Mouse (Mus musculus) G1E-ER4 (cell line): ENCODE results near the gene Cox17. TPM values are rescaled to one million over a fixed set of nuclear protein-coding genes. Genes with fewer than 3 reads are reported as not detected.
A peak's percentile ranks its signal among the peaks of the same experiment; 100 is the strongest.

Experiments used
- GATA1 ChIP-seq: IDR thresholded peaks from one replicate; pipeline ENCODE4 v1.8.0; 2012; ENCODE audit warnings: low read length, inconsistent platforms
- polyA plus RNA-seq: library from polyadenylated mRNA; stranded (reverse); fragments of >175 nt; gene quantifications from 2 replicates; pipeline ENCODE4 v1.2.3, GENCODE M21; 2012

The Cox17 gene
- polyA plus RNA-seq, 1 experiment = 514 TPM

DNA sequence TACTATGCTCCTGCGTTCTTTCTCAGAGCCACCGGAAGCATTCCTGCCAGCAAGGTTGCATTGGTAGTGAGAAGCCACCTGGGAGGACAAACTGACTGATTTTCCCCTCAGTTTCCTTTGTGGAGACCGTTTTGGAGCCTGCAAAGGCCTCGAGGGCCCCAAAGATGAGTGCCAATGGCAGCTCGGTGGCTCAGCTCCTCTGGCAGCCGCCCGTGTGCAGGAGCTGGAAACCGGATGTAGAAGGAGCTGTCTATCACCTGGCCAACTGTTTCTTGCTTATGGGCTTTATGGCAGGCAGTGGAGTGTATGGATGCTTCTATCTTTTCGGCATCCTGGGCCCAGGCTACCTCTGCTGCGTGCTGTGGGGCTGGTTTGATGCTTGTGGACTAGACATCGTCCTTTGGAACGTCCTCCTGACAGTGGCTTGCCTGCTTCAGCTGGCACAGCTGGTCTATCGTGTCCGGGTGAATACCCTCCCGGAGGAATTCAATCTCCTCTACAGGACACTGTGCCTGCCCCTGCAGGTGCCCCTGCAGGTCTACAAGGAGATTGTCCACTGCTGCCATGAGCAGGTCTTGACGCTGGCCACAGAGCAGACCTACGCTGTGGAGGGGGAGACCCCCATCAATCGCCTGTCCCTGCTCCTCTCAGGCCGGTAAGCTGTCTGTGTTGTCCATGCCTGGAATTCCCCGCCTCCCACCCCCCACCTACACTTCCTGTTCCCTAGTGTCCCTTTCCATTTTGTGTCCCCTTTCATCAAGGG lies 15.9 kb downstream of the Cox17 start:
- TF ChIP-seq GATA1 = no peak

DNA sequence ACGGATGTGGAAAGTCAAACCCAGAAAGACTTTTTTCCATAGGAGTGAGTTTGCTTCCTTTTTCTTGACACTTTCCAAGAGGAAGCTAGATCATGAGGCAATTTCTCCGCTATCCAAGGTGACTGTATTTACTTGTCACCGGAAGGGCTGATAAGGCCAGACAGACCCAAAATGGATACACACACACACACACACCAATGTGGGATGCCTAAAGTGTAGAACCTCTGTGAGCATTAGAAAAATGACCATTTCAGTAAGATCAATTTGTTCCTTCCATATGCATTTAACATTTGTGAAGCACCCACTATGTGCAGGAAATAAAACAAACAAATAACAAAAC lies 16.4 kb downstream of the Cox17 start:
- no peak for TF ChIP-seq GATA1

DNA sequence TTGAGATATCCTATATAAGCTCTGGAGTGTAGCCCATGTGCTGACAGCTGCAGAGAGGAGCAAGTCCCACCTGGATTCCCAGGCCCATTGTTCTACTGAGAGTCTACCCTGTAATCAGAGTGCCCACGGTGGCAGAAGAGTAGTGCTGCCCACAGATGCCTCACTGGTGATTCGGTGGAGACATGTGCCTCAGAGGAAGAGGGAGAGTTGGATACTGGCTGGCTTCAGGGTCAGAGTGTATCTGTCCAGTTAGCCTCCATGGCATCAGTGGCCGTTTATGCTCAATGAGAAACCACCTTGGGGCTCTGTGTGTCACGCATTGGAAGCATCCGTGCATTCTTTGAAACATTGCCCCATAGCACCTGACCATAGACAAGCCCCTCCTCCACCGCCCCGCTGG lies 16.9 kb downstream of the Cox17 start:
- no peak for TF ChIP-seq GATA1

DNA sequence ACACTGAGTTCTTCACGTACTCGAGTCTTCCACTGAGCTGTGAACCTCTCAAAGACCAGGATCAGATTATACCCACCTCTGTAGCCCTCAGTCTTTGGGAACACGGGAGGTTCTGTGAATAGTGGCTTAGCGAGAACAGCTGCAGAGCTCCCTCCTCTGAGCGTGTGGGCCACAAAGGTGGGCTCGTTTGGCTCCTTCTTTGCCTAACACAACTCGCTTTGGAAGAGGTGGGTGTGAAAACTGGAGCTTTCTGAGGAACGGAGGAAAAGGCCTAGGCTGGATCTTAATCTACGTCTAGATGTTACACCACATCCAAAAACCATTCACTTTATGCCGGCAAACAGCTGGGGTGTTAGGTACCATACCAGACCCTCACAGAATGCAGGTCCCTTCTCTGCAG lies 18.6 kb downstream of the Cox17 start:
- TF ChIP-seq GATA1 = no peak

DNA sequence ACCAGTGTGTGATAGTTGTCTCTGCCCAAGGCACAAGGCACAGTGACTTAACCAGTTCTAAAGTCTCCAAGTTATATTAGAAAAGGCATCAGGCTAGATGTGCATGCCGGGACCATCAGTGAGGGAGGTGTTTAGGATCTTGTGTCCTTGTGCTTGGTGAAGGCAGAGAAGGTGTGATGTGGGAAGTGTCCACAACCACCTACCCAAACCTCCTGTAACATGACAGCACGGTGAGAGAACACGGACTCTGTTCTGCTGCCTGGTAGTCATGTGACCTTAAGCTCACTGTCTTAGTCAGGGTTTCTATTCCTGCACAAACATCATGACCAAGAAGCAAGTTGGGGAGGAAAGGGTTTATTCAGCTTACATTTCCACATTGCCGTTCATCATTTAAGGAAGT lies 19.4 kb downstream of the Cox17 start:
- TF ChIP-seq GATA1 = no peak

DNA sequence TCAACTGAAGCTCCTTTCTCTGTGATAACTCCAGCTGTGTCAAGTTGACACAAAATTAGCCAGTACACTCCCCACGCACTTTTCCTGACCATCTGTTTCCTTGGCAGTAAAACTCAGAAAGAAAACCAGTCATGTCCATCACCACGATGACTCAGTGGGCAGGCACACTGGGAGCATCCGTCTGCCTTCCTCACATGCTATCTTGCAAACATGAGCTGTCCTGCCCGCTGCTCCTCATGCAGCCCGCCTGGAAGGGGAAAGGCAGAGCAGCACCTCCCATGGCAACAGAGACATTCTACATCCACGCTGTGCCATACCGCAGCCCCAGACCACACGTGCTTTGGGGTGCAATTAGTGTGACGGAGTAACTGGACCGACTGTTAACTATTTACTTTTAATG lies 21.5 kb downstream of the Cox17 start:
- TF ChIP-seq GATA1 = no peak

DNA sequence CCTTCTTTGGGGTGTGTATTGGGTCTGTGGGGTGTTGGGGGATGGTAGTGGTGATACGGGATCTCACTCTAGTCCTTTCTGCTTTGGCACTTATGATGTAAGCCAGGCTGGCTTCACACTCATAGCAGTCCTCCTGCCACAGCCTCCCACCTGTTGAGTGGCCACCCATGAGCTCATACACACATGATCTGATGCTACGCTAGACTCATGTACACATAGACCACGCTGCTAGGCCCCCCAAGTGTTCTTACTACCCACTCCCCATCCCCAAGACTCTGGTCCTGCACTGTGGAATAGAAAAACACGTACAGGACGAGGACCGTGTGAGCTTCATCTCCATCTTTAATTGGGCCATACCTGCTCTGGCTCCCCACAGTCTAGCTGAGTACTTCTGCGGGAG lies 22.2 kb downstream of the Cox17 start:
- TF ChIP-seq GATA1 = no peak

DNA sequence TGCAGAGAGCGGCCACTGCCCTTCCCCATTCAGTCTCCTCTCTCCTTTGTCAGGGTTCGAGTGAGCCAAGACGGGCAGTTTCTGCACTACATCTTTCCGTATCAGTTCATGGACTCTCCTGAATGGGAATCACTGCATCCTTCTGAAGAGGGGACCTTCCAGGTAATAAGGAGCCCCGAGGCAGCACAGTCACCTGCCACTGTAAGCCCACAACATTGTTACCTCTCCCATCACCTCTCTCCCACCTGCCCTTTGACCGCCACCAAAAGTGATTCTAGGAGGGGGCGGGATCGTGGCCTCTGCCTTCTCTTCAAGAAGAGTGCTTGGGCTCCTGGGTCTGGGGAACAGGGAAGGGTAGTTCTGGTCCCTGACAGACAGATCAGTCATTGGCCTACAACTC lies 22.6 kb downstream of the Cox17 start:
- no peak for TF ChIP-seq GATA1

DNA sequence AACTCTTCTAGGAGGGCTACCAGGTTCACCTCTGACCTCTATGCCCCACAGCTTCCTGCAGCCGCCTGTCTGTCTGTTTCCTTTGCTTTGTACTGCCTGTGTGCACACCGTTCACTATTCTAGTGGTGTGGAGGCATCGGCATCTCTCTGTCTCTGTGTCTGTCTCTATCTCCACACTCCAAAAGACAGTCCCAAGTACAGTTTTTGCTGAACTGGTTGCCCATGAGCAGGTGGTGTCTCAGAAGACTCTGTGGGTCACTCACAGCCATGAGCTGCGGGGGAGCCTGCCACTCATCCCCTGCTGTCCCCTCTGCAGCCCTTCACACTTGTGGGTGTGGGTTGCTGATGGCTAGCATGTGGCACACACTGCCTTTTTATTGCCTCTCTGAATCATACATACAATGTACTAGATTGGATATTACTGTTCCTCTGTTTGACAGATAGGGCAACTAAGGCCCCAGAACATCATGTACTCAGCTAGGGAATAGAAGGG lies 23.2 kb downstream of the Cox17 start:
- no peak for TF ChIP-seq GATA1

DNA sequence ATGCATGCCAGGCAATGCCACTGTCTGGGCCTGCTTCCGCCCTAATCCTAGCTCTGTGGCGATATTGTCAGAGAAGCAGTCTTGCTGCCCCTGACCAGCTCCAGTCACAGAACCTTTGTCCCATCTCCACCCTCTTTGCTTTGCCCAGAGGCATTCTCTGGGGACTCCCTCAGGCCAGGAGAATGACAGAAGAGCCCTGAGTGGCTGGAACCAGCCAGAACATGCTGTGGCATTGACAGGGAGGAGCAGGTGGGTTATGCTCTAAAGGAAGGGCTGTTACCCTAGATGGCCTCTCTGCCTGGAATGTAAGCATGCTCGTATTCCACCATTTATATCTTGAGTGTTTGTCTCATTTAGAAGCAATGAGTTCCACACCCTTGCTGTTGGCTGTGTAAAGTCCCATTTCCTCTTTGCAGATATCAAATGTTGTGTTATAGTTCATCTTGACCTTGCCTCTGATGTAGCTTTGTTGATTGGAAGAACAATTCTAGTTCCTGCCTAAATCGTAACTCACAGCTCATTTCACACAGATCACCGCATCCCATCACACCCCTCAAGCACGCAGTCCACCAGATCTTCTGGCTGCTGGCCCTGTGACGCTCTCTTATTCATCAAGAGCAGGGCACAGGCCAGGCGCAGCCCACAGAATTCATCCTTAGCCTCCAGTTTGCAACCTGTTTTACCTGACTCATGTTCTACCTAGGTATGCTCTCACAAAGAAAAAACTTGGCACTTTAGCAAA lies 24.0 kb downstream of the Cox17 start:
- no peak for TF ChIP-seq GATA1

DNA sequence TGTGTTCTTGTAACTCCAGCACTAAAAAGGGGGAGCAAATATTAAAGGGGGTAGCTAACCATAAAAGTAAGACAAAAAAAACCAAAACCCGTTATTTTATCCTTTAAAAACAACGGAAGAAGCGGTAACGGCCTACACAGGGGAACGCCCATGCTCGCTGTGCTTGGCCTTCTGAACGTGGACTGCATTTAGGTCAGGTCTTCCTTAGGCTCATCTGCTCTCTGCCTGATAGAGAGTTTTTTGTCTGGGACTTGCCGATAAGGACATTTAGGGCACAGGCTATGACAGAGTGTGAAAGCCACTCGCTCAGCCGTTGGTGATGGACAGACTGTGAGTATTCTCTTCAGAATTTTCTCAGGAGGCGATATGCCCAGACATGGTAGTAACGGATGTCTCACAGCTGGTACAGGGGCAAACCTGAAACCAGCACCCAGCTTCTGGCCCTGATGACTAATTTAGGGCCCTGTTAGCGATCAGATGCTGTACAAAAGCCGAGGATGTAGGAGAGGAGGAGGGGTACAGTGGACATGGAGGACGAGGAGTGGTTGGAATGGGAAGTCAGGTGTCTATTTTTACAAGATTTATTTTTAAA lies 25.0 kb downstream of the Cox17 start:
- peak; percentile 85 for TF ChIP-seq GATA1

DNA sequence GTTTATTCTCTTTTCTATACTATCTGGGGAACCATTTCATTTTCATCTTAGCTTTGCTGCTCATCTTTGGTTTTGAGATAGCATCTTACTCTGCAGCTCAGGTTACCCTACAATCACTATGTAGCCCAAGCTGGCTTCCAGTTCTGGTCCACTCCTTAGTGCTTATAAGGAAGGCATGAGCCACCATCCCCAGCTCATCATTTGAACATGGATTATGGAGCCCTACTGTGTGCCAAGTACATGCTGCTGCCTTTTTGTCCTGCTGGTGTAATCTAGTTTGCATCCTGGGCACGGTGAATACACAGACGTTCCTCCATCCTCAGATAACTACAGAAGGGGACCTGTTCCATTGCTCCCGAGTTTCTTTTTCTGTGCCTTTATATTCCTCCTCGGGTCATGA lies 26.1 kb downstream of the Cox17 start:
- no peak for TF ChIP-seq GATA1

DNA sequence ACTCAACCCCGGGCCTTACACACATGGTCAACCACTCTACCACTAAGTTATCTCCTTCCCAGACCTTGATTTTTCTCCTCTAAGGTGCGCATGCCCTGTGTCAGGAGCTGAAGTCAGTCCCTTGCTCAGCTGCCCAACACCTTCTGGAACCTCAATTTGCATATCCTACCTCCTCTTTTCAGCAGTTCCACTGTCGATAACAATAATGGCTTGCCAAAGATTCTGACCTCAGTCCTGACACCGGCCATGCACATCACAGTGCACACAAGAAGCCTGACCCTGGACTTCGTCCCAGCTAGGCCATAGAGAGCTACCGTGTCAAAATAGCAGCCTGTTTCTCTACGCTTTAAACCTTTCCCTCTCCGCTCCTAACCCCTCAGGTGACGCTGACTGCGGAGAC lies 26.6 kb downstream of the Cox17 start:
- no peak for TF ChIP-seq GATA1

DNA sequence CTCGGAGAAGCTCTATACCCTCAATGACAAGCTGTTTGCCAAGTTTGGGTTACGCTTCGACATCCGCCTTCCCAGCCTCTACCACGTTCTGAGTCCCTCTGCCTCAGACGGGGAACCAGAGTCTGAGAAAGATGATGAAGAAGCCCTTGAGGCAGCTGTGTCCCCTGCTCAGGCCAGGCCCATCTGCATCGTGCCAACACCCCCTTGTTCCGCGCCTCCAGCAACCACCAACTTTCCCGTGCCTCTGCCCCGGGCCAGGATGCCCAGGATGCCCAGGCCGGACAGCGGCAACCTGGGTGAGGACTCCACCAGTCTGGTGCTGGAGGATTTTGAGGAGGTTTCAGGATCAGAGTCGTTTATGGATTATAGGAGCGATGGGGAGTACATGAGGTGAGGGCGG lies 27.1 kb downstream of the Cox17 start:
- TF ChIP-seq GATA1 = no peak

DNA sequence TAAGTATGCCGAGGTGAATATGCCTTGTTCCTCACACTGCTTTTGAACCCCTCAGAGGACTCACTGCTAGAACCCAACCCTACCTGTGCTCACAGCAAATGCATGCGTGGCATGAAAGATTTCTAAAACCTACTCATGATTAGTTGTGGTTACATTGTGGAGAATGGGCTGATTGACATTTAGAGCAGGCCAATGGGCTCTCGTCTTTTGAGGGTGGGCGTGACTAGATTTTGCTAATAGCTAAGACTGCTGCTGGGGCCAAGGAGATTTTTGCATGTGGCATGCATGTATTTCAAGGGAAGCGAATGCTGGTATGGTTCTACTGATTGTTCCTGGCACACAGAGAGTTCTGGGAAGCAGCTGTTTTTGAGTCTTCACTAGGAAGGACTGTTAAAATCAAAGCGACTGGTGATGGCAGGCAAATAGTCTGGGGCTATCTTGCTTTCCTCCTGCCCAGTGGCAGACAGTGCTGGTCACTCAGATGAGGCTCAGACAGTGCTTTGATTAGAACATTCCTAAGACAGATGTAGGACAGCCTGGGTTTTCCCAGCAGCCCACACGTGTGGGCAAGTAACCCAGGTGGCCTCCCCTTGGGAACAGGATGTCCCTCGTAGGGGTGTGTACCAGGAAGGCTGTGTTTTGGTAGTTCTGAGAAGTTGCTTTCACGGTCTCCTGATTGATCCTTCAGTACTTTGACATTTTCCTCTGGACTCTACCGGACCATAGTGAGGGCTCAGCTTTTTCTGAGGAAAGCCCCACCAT lies 27.8 kb downstream of the Cox17 start:
- TF ChIP-seq GATA1 = no peak

DNA sequence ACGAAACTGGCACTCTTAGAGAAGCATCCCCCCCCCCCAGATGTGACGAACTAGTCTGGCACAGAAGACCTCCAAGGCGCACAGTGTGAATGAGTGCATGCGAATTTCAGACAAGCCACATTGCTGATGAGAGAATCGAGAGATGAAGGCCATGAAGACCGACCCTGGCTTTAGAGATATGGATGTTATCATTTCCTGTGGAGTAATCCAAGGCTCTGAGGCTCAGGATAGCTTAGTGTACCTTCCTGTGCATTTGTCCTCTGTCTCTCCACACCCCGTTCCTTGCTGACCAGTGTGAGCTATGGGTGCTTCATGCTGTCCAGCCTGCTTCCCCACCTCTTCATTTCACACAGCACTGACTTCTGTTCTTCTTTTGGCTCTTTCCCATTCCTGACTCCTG lies 28.4 kb downstream of the Cox17 start:
- TF ChIP-seq GATA1 = peak; percentile 53
